Mouse (Mus musculus) urinary bladder, postnatal 10 days (tissue): ENCODE results near the gene Dennd4c.

Source experiments
- DNase-seq: peaks from one replicate; pipeline ENCODE4 v3.0.0; 2022; ENCODE audit warnings: low spot score

Gene Dennd4c

GRCm38 (mm10) chr4:86885790-86886159 lies 137.4 kb downstream of the Dennd4c start:
- no peak for DNase-seq

GRCm38 (mm10) chr4:86886160-86886878 lies 138.0 kb downstream of the Dennd4c start:
- no peak for DNase-seq

GRCm38 (mm10) chr4:86887879-86888278 lies 139.5 kb downstream of the Dennd4c start:
- no peak for DNase-seq

- DNase-seq: no peak
Observed at GRCm38 (mm10) chr4:86897411-86897810, 149.1 kb downstream of the Dennd4c start.

- no peak for DNase-seq
Observed at GRCm38 (mm10) chr4:86898791-86899474, 150.6 kb downstream of the Dennd4c start.
